Mouse (Mus musculus): ENCODE measurements around the gene Cep112. TPM values are rescaled to one million over a fixed set of nuclear protein-coding genes. Genes with fewer than 3 reads are reported as not detected.

The Cep112 gene
- polyA plus RNA-seq, 1 experiment from 2014 or later, result 11.8 TPM

DNA sequence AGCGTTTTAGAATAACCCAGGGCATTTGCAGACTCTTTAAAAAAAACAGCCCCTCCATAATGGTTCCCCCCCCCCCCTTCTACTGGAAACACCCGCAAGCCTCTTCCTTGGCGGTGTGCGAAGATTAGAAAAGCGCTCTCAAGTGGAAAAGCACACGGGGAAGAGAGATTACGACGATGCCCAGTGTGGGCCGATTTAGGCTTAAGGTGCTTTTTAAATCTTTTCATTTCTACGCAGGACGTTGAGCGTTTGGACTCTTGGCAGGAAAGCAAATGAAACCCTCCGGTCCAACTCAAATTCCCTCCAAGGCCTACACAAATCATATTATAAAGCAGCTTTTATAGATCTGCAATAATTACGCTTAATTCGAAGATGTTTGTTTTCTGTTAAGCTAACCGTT lies 465.6 kb downstream of the Cep112 start:
- H3K4me1 ChIP-seq (ENCODE audit: control insufficient read depth, insufficient read depth, low read length), result peaks cover 5% of the 10 kb centered on the region; the same call in 1 of the 2 replicates
- no peak overlapping the region for H3K9ac ChIP-seq (ENCODE audit: low read depth, low read length)
- H3K27me3 ChIP-seq (ENCODE audit: control insufficient read depth, insufficient read depth, low read length), result peaks cover 16% of the 10 kb centered on the region; the same call in 1 of the 2 replicates
- H3K27ac ChIP-seq (ENCODE audit: low read depth, low read length), result no peak overlapping the region
- no peak for ATAC-seq (replicated peaks; ENCODE audit: insufficient number of reproducible peaks, low FRiP score, low TSS enrichment)
- H3K36me3 ChIP-seq (ENCODE audit: control insufficient read depth, insufficient read depth, low read length), result no peaks in the 10 kb centered on the region
- no peaks in the 10 kb centered on the region for H3K9me3 ChIP-seq (replicated peaks; ENCODE audit: control insufficient read depth, low read length)
- H3K4me3 ChIP-seq (ENCODE audit: low read depth, low read length), result peak overlapping the region; percentile 41
- WGBS (ENCODE audit: insufficient replicate concordance), result 21% methylated on average over 16 of the region's 16 CpGs
- H3K4me2 ChIP-seq, result peak overlapping the region; percentile 75

DNA sequence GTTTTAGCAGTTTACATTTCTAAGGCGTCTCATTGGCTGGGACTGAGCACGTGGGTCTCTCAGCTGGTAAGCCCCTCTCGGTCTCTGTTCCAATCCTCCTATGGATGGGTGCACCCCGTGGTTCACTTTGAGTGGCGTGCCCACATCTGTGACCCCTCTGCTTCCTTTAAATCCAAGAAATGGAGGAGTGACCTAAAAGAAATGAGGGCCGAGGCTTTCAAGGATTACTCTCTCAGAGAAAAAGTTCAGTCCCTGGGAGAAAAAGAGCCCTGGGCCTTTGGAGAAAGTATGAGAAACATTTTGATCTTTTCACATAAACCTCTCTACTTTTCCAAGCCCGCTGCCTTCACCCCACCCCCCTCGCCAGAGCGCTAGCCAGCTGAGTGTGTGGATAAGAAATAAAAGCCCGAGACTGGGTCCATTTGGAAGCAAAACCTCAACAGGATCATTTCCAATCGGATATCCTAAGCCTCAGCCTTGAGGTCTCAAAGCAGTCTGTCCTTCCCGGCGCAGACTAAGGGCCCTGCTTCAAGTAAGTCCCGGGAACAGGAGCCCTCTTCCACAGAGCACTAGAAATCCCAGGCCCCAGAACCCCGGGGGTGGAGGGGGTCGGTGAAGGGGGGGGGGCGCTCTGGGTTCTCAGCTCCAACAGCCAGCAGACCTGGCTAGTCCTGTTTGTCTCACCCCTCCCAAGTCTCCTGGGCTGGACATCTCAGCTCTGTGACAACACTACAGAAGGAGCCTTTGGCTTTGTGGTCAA lies 466.3 kb downstream of the Cep112 start:
- Histone ChIP-seq H3K9me3 (replicated peaks; ENCODE audit: control insufficient read depth, low read length) (no peaks in the 10 kb centered on the region), H3K27ac (ENCODE audit: low read depth, low read length) (no peak overlapping the region), H3K9ac (ENCODE audit: low read depth, low read length) (peak overlapping the region; percentile 16; the same call in 1 of the 2 replicates), H3K36me3 (ENCODE audit: control insufficient read depth, insufficient read depth, low read length) (no peaks in the 10 kb centered on the region), H3K4me2 (peak overlapping the region; percentile 75), H3K4me3 (ENCODE audit: low read depth, low read length) (peak overlapping the region; percentile 41), H3K4me1 (ENCODE audit: control insufficient read depth, insufficient read depth, low read length) (peaks cover 5% of the 10 kb centered on the region; the same call in 1 of the 2 replicates), H3K27me3 (ENCODE audit: control insufficient read depth, insufficient read depth, low read length) (peaks cover 16% of the 10 kb centered on the region; the same call in 1 of the 2 replicates)
- peak; percentile 65; the same call in 1 of the 2 replicates for ATAC-seq (replicated peaks; ENCODE audit: insufficient number of reproducible peaks, low FRiP score, low TSS enrichment)
- 2% methylated on average over 17 of the region's 17 CpGs for WGBS (ENCODE audit: insufficient replicate concordance)

DNA sequence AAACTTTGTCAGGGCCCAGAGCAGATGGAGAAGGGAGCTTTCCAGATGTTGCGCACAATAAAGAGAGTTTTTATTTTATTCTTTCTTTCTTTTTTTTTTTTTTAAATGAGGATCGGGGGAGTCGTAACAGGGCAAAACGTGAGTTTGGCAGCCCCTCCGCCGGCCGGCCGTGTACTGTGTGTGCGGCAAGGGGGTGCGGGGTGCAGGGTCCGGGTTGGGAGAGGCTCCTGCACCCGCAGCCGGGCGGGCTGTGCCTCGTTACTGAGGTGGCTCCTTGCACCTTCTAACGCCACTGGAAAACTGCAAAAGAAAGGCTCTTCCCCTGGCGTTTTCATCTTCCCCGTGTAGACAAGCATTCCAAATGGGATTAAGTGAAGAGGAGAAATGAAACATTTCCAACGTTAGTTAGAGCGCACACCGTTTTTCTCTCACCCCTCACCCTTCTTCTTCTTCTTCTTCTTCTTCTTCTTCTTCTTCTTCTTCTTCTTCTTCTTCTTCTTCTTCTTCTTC lies 466.9 kb downstream of the Cep112 start:
- 4% methylated on average over 21 of the region's 21 CpGs for WGBS (ENCODE audit: insufficient replicate concordance)
- Histone ChIP-seq H3K27ac (ENCODE audit: low read depth, low read length) (no peak overlapping the region), H3K9ac (ENCODE audit: low read depth, low read length) (peak overlapping the region; percentile 16; the same call in 1 of the 2 replicates)

DNA sequence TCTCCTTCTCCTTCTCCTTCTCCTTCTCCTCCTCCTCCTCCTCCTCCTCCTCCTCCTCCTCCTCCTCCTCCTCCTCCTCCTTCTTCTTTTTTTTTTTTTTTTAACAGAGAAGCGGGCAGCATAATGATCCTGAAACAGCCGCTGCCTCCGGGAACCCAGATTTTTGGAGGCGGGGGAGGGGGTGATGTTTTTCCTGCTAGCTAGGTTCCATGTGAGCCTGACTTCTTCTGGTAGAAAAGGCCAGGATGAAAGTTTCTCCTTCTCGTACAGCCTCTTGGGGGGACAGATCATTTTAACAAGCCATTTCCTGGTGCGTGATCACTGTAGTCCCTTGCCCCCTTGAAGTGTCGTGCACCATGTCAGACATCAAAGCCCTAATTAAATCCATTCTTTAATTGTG lies 467.4 kb downstream of the Cep112 start:
- no peaks in the 10 kb centered on the region for H3K36me3 ChIP-seq (ENCODE audit: control insufficient read depth, insufficient read depth, low read length)
- peaks cover 5% of the 10 kb centered on the region; the same call in 1 of the 2 replicates for H3K4me1 ChIP-seq (ENCODE audit: control insufficient read depth, insufficient read depth, low read length)
- no peak overlapping the region for H3K4me3 ChIP-seq (ENCODE audit: low read depth, low read length)
- H3K9me3 ChIP-seq (replicated peaks; ENCODE audit: control insufficient read depth, low read length), result no peaks in the 10 kb centered on the region
- no peak overlapping the region for H3K9ac ChIP-seq (ENCODE audit: low read depth, low read length)
- H3K27ac ChIP-seq (ENCODE audit: low read depth, low read length), result no peak overlapping the region
- peaks cover 21% of the 10 kb centered on the region; the same call in 1 of the 2 replicates for H3K27me3 ChIP-seq (ENCODE audit: control insufficient read depth, insufficient read depth, low read length)
- H3K4me2 ChIP-seq, result no peak overlapping the region
- ATAC-seq (replicated peaks; ENCODE audit: insufficient number of reproducible peaks, low FRiP score, low TSS enrichment), result no peak
- 13% methylated on average over 6 of the region's 7 CpGs for WGBS (ENCODE audit: insufficient replicate concordance)

More for the DNA sequence above, 466.9 kb downstream of the Cep112 start:
- ATAC-seq (replicated peaks; ENCODE audit: insufficient number of reproducible peaks, low FRiP score, low TSS enrichment), result no peak
- Histone ChIP-seq H3K4me1 (ENCODE audit: control insufficient read depth, insufficient read depth, low read length) (peaks cover 5% of the 10 kb centered on the region; the same call in 1 of the 2 replicates), H3K4me3 (ENCODE audit: low read depth, low read length) (peak overlapping the region; percentile 41), H3K4me2 (peak overlapping the region; percentile 75), H3K27me3 (ENCODE audit: control insufficient read depth, insufficient read depth, low read length) (peaks cover 20% of the 10 kb centered on the region; the same call in 1 of the 2 replicates), H3K9me3 (replicated peaks; ENCODE audit: control insufficient read depth, low read length) (no peaks in the 10 kb centered on the region), H3K36me3 (ENCODE audit: control insufficient read depth, insufficient read depth, low read length) (no peaks in the 10 kb centered on the region)

DNA sequence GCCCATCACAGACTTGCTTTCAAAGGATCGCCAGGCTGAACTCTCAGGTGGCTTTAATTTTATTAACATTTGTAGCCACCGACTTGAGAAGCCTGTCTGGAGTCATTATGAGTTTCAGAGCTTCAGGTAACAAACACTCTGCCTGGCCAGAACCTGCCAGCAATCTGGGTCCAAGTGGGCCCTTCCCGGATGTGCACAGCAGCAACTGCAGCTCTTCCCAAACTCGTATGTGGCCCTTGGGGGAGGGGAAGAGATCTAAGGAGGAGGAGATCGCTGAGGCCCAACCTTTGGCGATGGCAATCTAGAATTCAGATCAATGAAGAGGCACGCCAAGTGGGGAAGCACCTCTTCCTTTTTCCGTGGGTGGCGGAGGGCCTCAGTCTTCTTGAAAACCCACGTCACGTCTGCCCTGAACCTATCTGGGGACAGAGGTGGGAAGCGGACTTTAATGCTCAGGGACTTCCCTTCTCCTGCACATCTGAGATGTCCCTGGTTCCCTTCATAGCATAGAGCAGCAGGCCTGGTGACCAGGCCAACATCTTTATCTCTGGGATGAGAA lies 468.3 kb downstream of the Cep112 start:
- H3K9me3 ChIP-seq (replicated peaks; ENCODE audit: control insufficient read depth, low read length), result no peaks in the 10 kb centered on the region
- H3K27ac ChIP-seq (ENCODE audit: low read depth, low read length), result no peak overlapping the region
- no peak overlapping the region for H3K4me2 ChIP-seq
- no peak for ATAC-seq (replicated peaks; ENCODE audit: insufficient number of reproducible peaks, low FRiP score, low TSS enrichment)
- peaks cover 21% of the 10 kb centered on the region; the same call in 1 of the 2 replicates for H3K27me3 ChIP-seq (ENCODE audit: control insufficient read depth, insufficient read depth, low read length)
- no peak overlapping the region for H3K9ac ChIP-seq (ENCODE audit: low read depth, low read length)
- peaks cover 7% of the 10 kb centered on the region; the same call in 1 of the 2 replicates for H3K4me1 ChIP-seq (ENCODE audit: control insufficient read depth, insufficient read depth, low read length)
- H3K36me3 ChIP-seq (ENCODE audit: control insufficient read depth, insufficient read depth, low read length), result no peaks in the 10 kb centered on the region
- WGBS (ENCODE audit: insufficient replicate concordance), result 48% methylated on average over 12 of the region's 12 CpGs
- no peak overlapping the region for H3K4me3 ChIP-seq (ENCODE audit: low read depth, low read length)

DNA sequence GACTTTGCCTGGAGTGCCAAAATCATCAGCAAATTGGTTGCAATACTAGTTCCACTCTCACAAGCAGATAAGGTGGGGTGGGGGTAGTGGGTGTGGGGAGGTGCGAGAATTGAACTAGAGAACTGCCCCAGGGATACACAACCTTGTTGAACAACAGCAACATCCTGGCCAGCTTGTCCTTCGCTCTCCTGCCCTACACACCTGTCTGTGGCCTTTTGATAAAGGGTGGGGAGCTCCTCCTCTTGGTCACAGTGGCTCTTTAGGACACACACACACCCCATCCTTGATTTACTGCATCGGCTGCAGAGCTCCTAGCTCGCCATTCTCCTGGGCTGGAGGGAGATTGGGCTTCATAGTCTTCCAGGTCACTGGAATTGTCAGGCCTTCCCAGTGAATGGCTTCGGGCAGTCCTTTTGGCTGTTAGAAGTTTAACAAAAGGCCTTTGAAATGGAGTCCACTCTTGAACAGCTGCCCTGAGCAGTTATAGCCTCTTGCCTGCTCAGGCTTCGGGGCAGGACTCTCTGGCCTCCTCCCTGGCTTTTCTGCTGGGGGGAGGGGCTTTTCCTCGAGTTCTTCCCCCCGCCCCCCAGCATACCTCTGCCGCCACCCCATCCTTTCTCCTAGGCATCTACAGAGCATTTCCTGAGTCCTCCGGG lies 469.0 kb downstream of the Cep112 start:
- H3K27ac ChIP-seq (ENCODE audit: low read depth, low read length), result no peak overlapping the region
- no peak overlapping the region for H3K4me2 ChIP-seq
- H3K9ac ChIP-seq (ENCODE audit: low read depth, low read length), result no peak overlapping the region
- peaks cover 21% of the 10 kb centered on the region; the same call in 1 of the 2 replicates for H3K27me3 ChIP-seq (ENCODE audit: control insufficient read depth, insufficient read depth, low read length)
- no peaks in the 10 kb centered on the region for H3K9me3 ChIP-seq (replicated peaks; ENCODE audit: control insufficient read depth, low read length)
- H3K36me3 ChIP-seq (ENCODE audit: control insufficient read depth, insufficient read depth, low read length), result no peaks in the 10 kb centered on the region
- ATAC-seq (replicated peaks; ENCODE audit: insufficient number of reproducible peaks, low FRiP score, low TSS enrichment), result no peak
- 53% methylated on average over 10 of the region's 10 CpGs for WGBS (ENCODE audit: insufficient replicate concordance)
- no peak overlapping the region for H3K4me3 ChIP-seq (ENCODE audit: low read depth, low read length)
- H3K4me1 ChIP-seq (ENCODE audit: control insufficient read depth, insufficient read depth, low read length), result peaks cover 14% of the 10 kb centered on the region; the same call in 1 of the 2 replicates

DNA sequence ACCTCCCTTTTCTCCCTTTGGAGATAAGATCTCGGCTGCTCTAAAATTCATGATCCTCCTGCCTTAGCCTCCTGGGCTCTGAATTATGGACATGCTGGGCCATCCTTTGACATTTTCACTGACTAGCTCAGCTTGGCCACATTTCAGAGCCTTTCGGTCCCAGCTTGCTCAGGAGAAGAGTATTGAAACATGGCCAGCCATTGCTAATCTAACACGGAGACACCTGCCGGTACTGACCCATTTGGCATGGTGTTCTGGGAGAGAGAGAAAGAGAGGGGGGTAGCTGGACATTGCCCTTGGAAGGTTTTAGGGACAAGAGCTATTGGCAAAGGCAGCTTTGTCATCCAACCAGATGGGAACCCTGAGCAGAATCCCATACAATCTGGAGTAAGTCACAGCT lies 472.0 kb downstream of the Cep112 start:
- peaks cover 21% of the 10 kb centered on the region; the same call in 1 of the 2 replicates for H3K27me3 ChIP-seq (ENCODE audit: control insufficient read depth, insufficient read depth, low read length)
- 84% methylated on average over 4 of the region's 4 CpGs for WGBS (ENCODE audit: insufficient replicate concordance)

DNA sequence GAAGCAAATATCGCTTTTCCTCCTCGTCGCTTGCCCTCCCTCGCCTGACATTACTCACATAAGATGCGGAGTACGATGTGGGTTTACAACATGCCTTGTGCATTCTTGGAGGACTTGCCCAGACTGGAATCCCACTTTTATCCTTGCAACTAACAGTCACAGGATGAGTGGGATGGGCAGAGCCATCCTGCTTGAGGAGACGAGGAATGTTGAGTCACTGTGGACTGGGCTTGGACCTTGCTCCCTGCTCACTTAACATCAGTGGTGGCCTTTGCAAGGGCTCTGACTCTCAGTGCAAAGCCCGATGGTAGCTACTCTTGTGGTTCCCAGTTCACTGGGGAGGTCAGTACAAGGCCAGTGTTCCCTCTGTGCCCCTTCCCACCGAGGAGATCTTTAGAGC lies 473.1 kb downstream of the Cep112 start:
- ATAC-seq (replicated peaks; ENCODE audit: insufficient number of reproducible peaks, low FRiP score, low TSS enrichment), result no peak
- Histone ChIP-seq H3K4me3 (ENCODE audit: low read depth, low read length) (no peak overlapping the region), H3K36me3 (ENCODE audit: control insufficient read depth, insufficient read depth, low read length) (no peaks in the 10 kb centered on the region), H3K9me3 (replicated peaks; ENCODE audit: control insufficient read depth, low read length) (no peaks in the 10 kb centered on the region), H3K9ac (ENCODE audit: low read depth, low read length) (no peak overlapping the region), H3K27me3 (ENCODE audit: control insufficient read depth, insufficient read depth, low read length) (peaks cover 18% of the 10 kb centered on the region; the same call in 1 of the 2 replicates), H3K4me1 (ENCODE audit: control insufficient read depth, insufficient read depth, low read length) (peaks cover 18% of the 10 kb centered on the region; the same call in 1 of the 2 replicates), H3K4me2 (no peak overlapping the region), H3K27ac (ENCODE audit: low read depth, low read length) (no peak overlapping the region)
- WGBS (ENCODE audit: insufficient replicate concordance), result 67% methylated on average over 9 of the region's 9 CpGs

More for the DNA sequence above, 472.0 kb downstream of the Cep112 start:
- Histone ChIP-seq H3K36me3 (ENCODE audit: control insufficient read depth, insufficient read depth, low read length) (no peaks in the 10 kb centered on the region), H3K4me3 (ENCODE audit: low read depth, low read length) (no peak overlapping the region), H3K9me3 (replicated peaks; ENCODE audit: control insufficient read depth, low read length) (no peaks in the 10 kb centered on the region), H3K4me1 (ENCODE audit: control insufficient read depth, insufficient read depth, low read length) (peaks cover 18% of the 10 kb centered on the region; the same call in 1 of the 2 replicates), H3K9ac (ENCODE audit: low read depth, low read length) (no peak overlapping the region), H3K4me2 (no peak overlapping the region), H3K27ac (ENCODE audit: low read depth, low read length) (no peak overlapping the region)
- ATAC-seq (replicated peaks; ENCODE audit: insufficient number of reproducible peaks, low FRiP score, low TSS enrichment), result no peak

Measured in heart, embryonic 11.5 days (tissue).